ENCODE assay signal across 17 mouse cellular contexts in the genomic region with DNA sequence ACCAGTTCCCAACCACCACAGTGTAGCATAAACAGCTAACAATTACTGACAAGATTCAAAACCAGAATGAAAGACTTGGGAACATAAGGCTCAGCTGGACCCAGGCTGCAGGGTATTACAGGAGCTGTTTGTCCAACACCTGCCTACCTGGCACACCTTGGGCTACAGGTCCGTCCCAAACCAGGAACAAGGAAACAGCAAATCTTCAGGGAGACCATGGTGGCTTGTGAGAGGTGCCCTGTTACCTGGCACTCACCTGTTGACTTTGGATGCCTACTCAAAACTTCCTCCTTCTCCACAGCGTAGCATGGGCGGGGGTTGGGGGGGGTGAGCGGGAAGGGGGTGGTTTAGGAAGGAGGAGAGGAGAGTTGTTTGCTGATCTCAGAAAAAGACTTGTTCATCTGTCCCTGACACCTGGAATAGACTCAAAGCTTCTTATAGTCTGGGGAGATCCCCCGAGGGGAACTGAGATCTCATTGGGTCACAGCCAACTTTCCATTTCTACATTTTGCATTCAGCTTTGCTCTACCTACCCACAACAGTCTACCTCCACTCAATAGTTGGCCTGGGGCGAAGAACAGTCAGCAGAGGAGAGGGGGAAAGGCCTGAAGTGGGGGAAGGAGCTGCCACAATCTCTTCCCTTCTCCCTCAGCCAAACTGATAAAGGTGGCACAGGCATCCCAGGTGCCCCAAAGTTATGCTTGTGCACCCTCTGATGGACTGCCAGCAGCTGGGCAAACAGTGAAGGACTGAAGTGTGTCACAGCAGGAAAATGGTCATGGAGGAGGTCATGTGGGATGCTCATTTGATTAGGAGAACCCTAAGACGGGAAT. TPM values are rescaled to one million over a fixed set of nuclear protein-coding genes. Genes with fewer than 3 reads are reported as not detected.
DNase-seq lines count a peak whose midpoint lies in the region; ATAC-seq and TF ChIP-seq lines count a peak whose summit lies in the region.
"Had no signal": no experiment of that assay in that cellular context is flagged by ENCODE, and none has a peak within 500 bp of the region (broad histone marks: within the 10 kb centered on the region; RNA-seq: fewer than 3 reads in every experiment).

No protein-coding gene starts in this region.

- TF ChIP-seq CTCF in small intestine, adult 2 months (IDR thresholded peaks at IDR 0.05; ENCODE audit: extremely low read depth, insufficient read length, insufficient replicate concordance, low read depth, low read length) = no peak

- no peaks in the 10 kb centered on the region for H3K9me3 ChIP-seq in intestine, embryonic 16.5 days (ENCODE audit: control insufficient read depth, low read length)
- H3K9me3 ChIP-seq: hindbrain, embryonic 10.5 days; limb, embryonic 10.5 days had no signal

- no peak; the same call in 1 of the 2 replicates for TF ChIP-seq POLR2A in small intestine, adult 2 months (IDR thresholded peaks at IDR 0.05; ENCODE audit: low read depth, low read length)

- peaks cover 6% of the 10 kb centered on the region; the same call in 1 of the 2 replicates for H3K4me1 ChIP-seq in intestine, embryonic 16.5 days (ENCODE audit: control insufficient read depth, insufficient read depth, low read length)
- H3K4me1 ChIP-seq in small intestine, adult 2 months (ENCODE audit: control insufficient read depth, insufficient read depth, insufficient read length, low read length) = peaks cover 52% of the 10 kb centered on the region
- H3K4me1 ChIP-seq: hindbrain, embryonic 10.5 days; limb, embryonic 10.5 days had no signal

- WGBS in intestine, embryonic 16.5 days = 81% methylated on average over 7 of the region's 7 CpGs
- 26% methylated on average over 7 of the region's 7 CpGs for WGBS in small intestine, adult 2 months

- H3K4me3 ChIP-seq in intestine, embryonic 16.5 days (ENCODE audit: low read length) = no peak overlapping the region
- H3K4me3 ChIP-seq in small intestine, adult 2 months (ENCODE audit: low read depth, low read length) = no peak overlapping the region
- H3K4me3 ChIP-seq: hindbrain, embryonic 10.5 days; layer of hippocampus, adult 2 months; limb, embryonic 10.5 days had no signal

- no peak overlapping the region for H3K4me2 ChIP-seq in intestine, embryonic 16.5 days (ENCODE audit: low read depth, low read length)

- H3K27ac ChIP-seq in intestine, embryonic 16.5 days (ENCODE audit: low read length) = peak overlapping the region; percentile 50; the same call in 1 of the 2 replicates
- H3K27ac ChIP-seq in small intestine, adult 2 months (ENCODE audit: insufficient read depth, low read depth, low read length) = peak overlapping the region; percentile 78
- H3K27ac ChIP-seq: hindbrain, embryonic 10.5 days; layer of hippocampus, adult 2 months; limb, embryonic 10.5 days; macrophage had no signal

- no peaks in the 10 kb centered on the region for H3K36me3 ChIP-seq in intestine, embryonic 16.5 days (ENCODE audit: control insufficient read depth, insufficient read depth, low read length)
- H3K36me3 ChIP-seq in small intestine, adult 2 months (ENCODE audit: control insufficient read depth, insufficient read depth, low read length) = no peaks in the 10 kb centered on the region
- H3K36me3 ChIP-seq: hindbrain, embryonic 10.5 days; limb, embryonic 10.5 days had no signal

- H3K9ac ChIP-seq in intestine, embryonic 16.5 days (ENCODE audit: low read depth, low read length) = no peak overlapping the region

- no peaks in the 10 kb centered on the region for H3K27me3 ChIP-seq in intestine, embryonic 16.5 days (replicated peaks; ENCODE audit: control insufficient read depth, insufficient read depth, low read length)
- no peaks in the 10 kb centered on the region for H3K27me3 ChIP-seq in small intestine, adult 2 months (ENCODE audit: control insufficient read depth, insufficient read depth, low read length)

- ATAC-seq in intestine, embryonic 16.5 days = peak; percentile 59
- no peak for ATAC-seq in granulocyte monocyte progenitor cell, adult 5-6 weeks (replicated peaks; ENCODE audit: poor library complexity, severe bottlenecking)

- intact Hi-C loops in heart, postnatal 10 days (cut with DNase I) = no loop called here

- DNase-seq in heart, adult 11 months = peak; percentile 81
- DNase-seq in heart, postnatal 10 days = no peak
- DNase-seq in CD4-positive helper T cell, adult 2 months (ENCODE audit: low read depth, low spot score) = peak; percentile 15
- DNase-seq in cerebellum, adult 11-12 months = no peak
- no peak for DNase-seq in embryo, embryonic 11 days
- DNase-seq: adrenal gland, adult 8-10 months; right cerebral cortex, postnatal 4 days; thymus, adult 2 months had no signal

RNA-seq across cellular contexts. Expression of a gene that starts 6.0 kb away (rescaled TPM):
- total RNA-seq in heart, postnatal 10 days (2021) = not detected
- polyA plus RNA-seq in intestine, embryonic 16.5 days (2015; fragmentation: Nextera tagmentation; extraction: Ambion mirVana) = 3.9 and 4.9 TPM in 2 replicates
- 747 and 1,110 TPM in 2 replicates for polyA plus RNA-seq in small intestine, adult 2 months (2012; rRNA removed)
- total RNA-seq in granulocyte monocyte progenitor cell, adult 5-6 weeks (2014; fragmentation: Nextera tagmentation) = not detected in 2 replicates
- not detected in 2 replicates for total RNA-seq in granulocyte monocyte progenitor cell, adult 5-6 weeks (2017)
- total RNA-seq: layer of hippocampus, adult 2 months had no signal
- polyA plus RNA-seq: cortical plate, adult 2 months; hindbrain, embryonic 10.5 days; limb, embryonic 10.5 days; macrophage had no signal

RNA-seq across cellular contexts. Expression of a gene that starts 19.8 kb away (rescaled TPM):
- total RNA-seq in heart, postnatal 10 days (2021) = under 1 TPM; 0.19 to 0.20 TPM
- 0.10 and 0.20 TPM in 2 replicates for polyA plus RNA-seq in intestine, embryonic 16.5 days (2015; fragmentation: Nextera tagmentation; extraction: Ambion mirVana)
- 0.74 and 1.6 TPM in 2 replicates for polyA plus RNA-seq in small intestine, adult 2 months (2012; rRNA removed)
- total RNA-seq in granulocyte monocyte progenitor cell, adult 5-6 weeks (2014; fragmentation: Nextera tagmentation) = not detected in 2 replicates
- not detected in 2 replicates for total RNA-seq in granulocyte monocyte progenitor cell, adult 5-6 weeks (2017)
- total RNA-seq: gastrocnemius, adult 18-20 months; layer of hippocampus, adult 2 months had no signal
- polyA plus RNA-seq: cortical plate, adult 2 months; hindbrain, embryonic 10.5 days; limb, embryonic 10.5 days; macrophage had no signal

RNA-seq across cellular contexts. Expression of a gene that starts 44.9 kb away (rescaled TPM):
- under 1 TPM; 0.47 to 0.86 TPM for total RNA-seq in heart, postnatal 10 days (2021)
- polyA plus RNA-seq in intestine, embryonic 16.5 days (2015; fragmentation: Nextera tagmentation; extraction: Ambion mirVana) = 3.1 and 4.3 TPM in 2 replicates
- 10.4 and 10.7 TPM in 2 replicates for polyA plus RNA-seq in small intestine, adult 2 months (2012; rRNA removed)
- total RNA-seq in granulocyte monocyte progenitor cell, adult 5-6 weeks (2014; fragmentation: Nextera tagmentation) = not detected in 2 replicates
- not detected in 2 replicates for total RNA-seq in granulocyte monocyte progenitor cell, adult 5-6 weeks (2017)
- polyA plus RNA-seq: hindbrain, embryonic 10.5 days had no signal

Comparison
In these comparisons a context has a peak if more than half of its experiments do, and no peak if none do; other contexts are left out.
1. DNase-seq: peak in heart, adult 11 months (single experiment) and CD4-positive helper T cell, adult 2 months (single experiment); none in heart, postnatal 10 days (0 of 2), cerebellum, adult 11-12 months (single experiment) and embryo, embryonic 11 days (single experiment).